Mouse (Mus musculus): ENCODE data around the gene Naa80.

DNA sequence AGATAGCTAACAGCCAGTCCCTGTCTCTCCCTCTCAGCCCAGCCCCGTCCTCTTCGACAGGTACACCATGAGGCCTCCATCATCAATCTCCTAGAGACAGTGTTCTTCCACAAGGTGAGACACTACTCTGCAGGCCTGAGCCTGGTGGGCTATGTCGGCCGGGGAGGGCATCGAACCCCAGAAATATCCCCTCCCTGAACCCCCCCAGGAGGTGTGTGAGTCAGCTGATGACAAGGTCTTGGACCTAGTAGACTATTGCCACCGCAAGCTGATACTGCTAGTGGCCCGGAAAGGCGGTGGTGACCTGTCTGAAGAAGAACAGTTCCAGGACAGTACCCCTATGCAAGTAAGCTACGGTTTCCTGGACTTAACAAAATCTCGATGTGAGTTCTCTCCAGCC lies 29.9 kb upstream of the Naa80 start:
- TF ChIP-seq CTCF (IDR thresholded peaks at IDR 0.05; ENCODE audit: low read depth, low read length) (no peak), POLR2A (IDR thresholded peaks at IDR 0.05; ENCODE audit: extremely low read depth, insufficient read depth, low read length) (no peak)
